Mouse (Mus musculus) thymus, adult 2 months (tissue): ENCODE results near the gene Cfap100.

Source experiments
- CTCF ChIP-seq: fragments of 200-500 bp; IDR thresholded peaks from 2 replicates; pipeline ENCODE4 v1.5.1; 2012; ENCODE audit warnings: mild to moderate bottlenecking, control low read depth, low read length, moderate library complexity, borderline replicate concordance; ENCODE audit not compliant: control insufficient read depth, poor library complexity, insufficient read depth; ENCODE audit errors: extremely low read depth
- POLR2A ChIP-seq: fragments of 200-500 bp; IDR thresholded peaks from 2 replicates; pipeline ENCODE4 v1.6.1; 2012; ENCODE audit warnings: mild to moderate bottlenecking, low read length, control low read depth, moderate library complexity; ENCODE audit not compliant: control insufficient read depth, poor library complexity, insufficient read depth; ENCODE audit errors: extremely low read depth

DNA sequence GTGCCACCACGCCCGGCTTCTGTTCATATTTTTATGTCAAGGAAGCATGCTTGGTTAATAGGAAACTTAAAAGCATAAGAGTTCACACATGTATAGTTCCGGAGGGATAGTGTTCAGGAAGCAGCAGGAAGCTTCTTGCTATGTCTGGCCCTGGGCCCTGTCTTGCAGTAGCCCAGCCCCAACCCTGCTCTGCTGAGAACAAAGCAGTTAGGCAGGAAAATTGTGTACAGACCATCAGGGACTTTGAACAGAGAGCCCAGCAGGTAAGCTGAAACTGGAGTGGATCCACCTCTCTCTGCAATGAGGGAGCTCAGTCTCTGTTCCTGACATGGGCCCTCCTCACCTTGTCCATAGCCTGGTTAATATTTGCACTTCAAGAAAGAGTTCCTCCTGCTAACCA is 31.3 kb downstream of the Cfap100 start:
- TF ChIP-seq CTCF = no peak
- TF ChIP-seq POLR2A = no peak
